Mouse (Mus musculus) limb, embryonic 15.5 days (tissue): ENCODE measurements at regions not wholly inside any gene's neighbourhood (a gene's known extent, or its start where the extent isn't known, plus 50 kb on each side); places are given as distances from the start of the nearest gene placed in this dataset.

Experiments
- ATAC-seq: fragments of 200-750 bp; cut with Nextera tagmentation; 2 replicates; pipeline ENCODE4 v1.8.0; 2017; ENCODE audit warnings: low read depth, moderate TSS enrichment; ENCODE audit not compliant: insufficient number of reproducible peaks, low FRiP score, low TSS enrichment
- H3K27ac ChIP-seq: fragments of 300-500 bp; sonication (generic); 2 replicates; pipeline ENCODE4 v1.5.1; 2015; ENCODE audit warnings: moderate library complexity, mild to moderate bottlenecking, inconsistent platforms
- H3K27me3 ChIP-seq: fragments of 300-500 bp; sonication (generic); 2 replicates; pipeline ENCODE4 v1.6.1; 2015; ENCODE audit warnings: inconsistent platforms
- H3K36me3 ChIP-seq: fragments of 300-500 bp; sonication (generic); 2 replicates; pipeline ENCODE4 v1.6.1; 2015; ENCODE audit warnings: inconsistent platforms
- H3K4me1 ChIP-seq: fragments of 300-500 bp; sonication (generic); 2 replicates; pipeline ENCODE4 v1.6.1; 2015; ENCODE audit warnings: inconsistent platforms
- H3K4me2 ChIP-seq: fragments of 300-500 bp; sonication (generic); 2 replicates; pipeline ENCODE4 v1.6.1; 2015; ENCODE audit warnings: mild to moderate bottlenecking, inconsistent platforms
- H3K4me3 ChIP-seq: fragments of 300-500 bp; sonication (generic); 2 replicates; pipeline ENCODE4 v1.5.1; 2015; ENCODE audit warnings: mild to moderate bottlenecking, inconsistent platforms
- H3K9ac ChIP-seq: fragments of 300-500 bp; sonication (generic); 2 replicates; pipeline ENCODE4 v1.6.1; 2015; ENCODE audit warnings: inconsistent platforms
- H3K9me3 ChIP-seq: fragments of 300-500 bp; sonication (generic); 2 replicates; pipeline ENCODE4 v1.6.1; 2016; ENCODE audit warnings: inconsistent platforms
- WGBS: fragments of 180-500 bp; shearing (Covaris S2); methylation state at CpG from one replicate; pipeline ENCODE4 v1.1.7; 2015; 5-methylcytosine and 5-hydroxymethylcytosine counted together

DNA sequence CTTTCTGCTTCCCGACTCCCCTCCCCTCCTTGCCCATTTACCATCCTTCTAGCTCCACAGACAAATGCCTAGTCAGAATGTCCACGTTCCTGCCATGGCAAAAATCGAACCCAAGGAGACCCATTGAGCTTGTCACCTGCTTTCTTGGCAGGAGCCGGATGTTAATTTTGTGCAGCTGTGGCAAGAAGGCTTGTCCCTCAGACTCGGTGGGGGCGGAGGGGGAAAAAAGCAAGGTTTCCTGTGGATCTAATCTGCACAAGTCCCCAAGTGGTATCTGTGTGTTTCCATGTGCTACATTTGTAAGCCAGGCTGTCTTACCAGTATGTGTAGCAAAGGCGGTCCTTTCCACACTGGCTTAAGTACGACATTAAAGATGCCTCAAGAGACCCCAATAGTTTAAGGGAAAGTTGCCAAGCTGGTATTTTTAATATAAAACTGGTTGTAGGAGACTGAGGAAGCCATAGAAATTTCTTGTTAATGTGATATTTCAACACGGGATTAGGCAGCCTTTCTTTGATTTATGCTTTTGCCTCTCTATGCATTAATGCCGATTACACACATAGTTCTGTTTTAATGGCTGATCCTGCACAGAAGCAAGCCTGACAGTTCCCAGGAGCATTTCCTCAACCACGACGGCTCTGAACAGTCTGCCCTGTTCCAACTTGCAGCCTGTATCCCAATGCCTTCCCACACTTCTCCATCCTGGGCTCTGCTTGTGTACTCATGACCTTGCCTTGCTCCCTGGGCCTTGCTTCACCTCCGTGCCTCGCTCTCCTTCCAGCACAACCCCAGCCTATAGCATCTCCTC, 138.9 kb upstream of the Plxnc1 start:
- H3K36me3 ChIP-seq = no peaks in the 10 kb centered on the region
- 24% methylated on average over 14 of the region's 14 CpGs for WGBS
- H3K4me3 ChIP-seq = no peak overlapping the region
- no peak overlapping the region for H3K4me2 ChIP-seq
- peaks cover 19% of the 10 kb centered on the region for H3K27me3 ChIP-seq
- H3K27ac ChIP-seq = no peak overlapping the region
- ATAC-seq = no peak
- no peak overlapping the region for H3K9ac ChIP-seq
- H3K9me3 ChIP-seq = no peaks in the 10 kb centered on the region
- H3K4me1 ChIP-seq = peaks cover 20% of the 10 kb centered on the region

DNA sequence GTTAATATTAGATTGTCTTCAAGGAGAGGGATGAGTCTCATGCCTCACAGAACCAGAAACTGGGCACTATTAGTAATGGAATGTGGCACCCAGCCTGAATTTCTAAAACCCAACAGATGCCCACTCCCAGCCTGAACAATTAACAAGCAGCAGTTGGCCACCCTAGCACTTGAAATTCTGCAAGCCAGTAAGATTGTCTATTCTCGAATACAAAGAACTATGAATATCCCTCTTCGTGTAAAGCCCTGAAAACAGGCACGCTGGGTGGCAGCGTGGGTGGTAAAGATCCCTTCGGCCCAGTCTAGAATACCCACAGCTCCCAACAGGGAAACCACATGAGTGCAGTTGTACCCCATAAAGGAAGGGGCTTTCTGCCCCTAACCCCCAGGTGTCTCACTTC, 138.0 kb upstream of the Plxnc1 start:
- Histone ChIP-seq H3K9ac (no peak overlapping the region), H3K9me3 (no peaks in the 10 kb centered on the region), H3K27ac (no peak overlapping the region), H3K4me2 (no peak overlapping the region), H3K36me3 (no peaks in the 10 kb centered on the region), H3K27me3 (peaks cover 19% of the 10 kb centered on the region), H3K4me3 (no peak overlapping the region), H3K4me1 (peaks cover 14% of the 10 kb centered on the region)
- ATAC-seq = no peak
- WGBS = 76% methylated on average over 5 of the region's 5 CpGs

DNA sequence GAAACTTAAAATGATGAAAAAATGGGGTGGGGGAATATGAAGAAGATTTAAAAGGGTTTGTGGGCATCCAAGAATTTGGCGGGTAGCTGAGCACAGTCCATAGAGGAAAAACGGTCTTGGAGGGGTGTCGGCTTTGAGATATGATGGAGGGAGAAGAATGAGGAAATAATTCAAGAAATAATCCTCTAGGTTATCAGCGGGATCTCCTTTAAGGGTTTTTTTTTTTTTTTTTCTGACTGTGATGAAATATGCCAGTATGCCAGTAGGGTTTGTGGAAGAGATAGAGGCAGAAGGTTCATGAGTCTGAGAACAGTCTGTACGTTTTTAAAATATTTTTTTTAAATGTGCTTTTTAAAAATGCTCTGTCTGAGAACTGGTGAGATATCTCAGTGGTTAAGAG, 135.3 kb upstream of the Plxnc1 start:
- no peak overlapping the region for H3K4me3 ChIP-seq
- ATAC-seq = no peak
- no peak overlapping the region for H3K4me2 ChIP-seq
- no peaks in the 10 kb centered on the region for H3K9me3 ChIP-seq
- no peak overlapping the region for H3K27ac ChIP-seq
- H3K36me3 ChIP-seq = no peaks in the 10 kb centered on the region
- WGBS = 84% methylated on average over 5 of the region's 5 CpGs
- H3K9ac ChIP-seq = no peak overlapping the region
- 0 out of 2 replicates have a peak, but pooled peaks cover 3% of the 10 kb centered on the region for H3K27me3 ChIP-seq
- peaks cover 19% of the 10 kb centered on the region for H3K4me1 ChIP-seq

DNA sequence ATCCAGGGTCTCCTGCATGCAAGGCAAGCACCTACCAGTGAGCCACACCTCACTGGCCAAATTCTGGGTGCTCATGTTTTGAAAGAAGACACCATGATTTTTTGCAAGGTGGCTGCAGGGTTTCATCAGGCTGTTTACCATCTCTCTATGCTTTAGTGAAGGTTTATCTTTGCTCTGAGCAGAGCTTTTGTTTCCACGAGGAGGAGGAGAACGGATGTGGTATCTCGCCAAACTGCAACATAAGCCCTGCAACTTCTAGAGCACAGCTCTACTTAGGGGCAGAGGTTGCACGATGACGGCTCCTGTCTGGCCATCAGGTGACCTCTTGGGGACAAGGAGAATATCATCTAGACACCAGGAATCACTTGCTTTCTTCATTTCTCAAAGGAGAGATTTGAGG, 131.8 kb upstream of the Plxnc1 start:
- H3K4me3 ChIP-seq = no peak overlapping the region
- 0 out of 2 replicates have a peak, but pooled peaks cover 3% of the 10 kb centered on the region for H3K27me3 ChIP-seq
- no peak overlapping the region for H3K9ac ChIP-seq
- ATAC-seq = no peak
- no peak overlapping the region for H3K4me2 ChIP-seq
- 76% methylated on average over 5 of the region's 5 CpGs for WGBS
- 0 out of 2 replicates have a peak, but pooled peaks cover 8% of the 10 kb centered on the region for H3K4me1 ChIP-seq
- H3K9me3 ChIP-seq = no peaks in the 10 kb centered on the region
- H3K36me3 ChIP-seq = no peaks in the 10 kb centered on the region
- no peak overlapping the region for H3K27ac ChIP-seq

DNA sequence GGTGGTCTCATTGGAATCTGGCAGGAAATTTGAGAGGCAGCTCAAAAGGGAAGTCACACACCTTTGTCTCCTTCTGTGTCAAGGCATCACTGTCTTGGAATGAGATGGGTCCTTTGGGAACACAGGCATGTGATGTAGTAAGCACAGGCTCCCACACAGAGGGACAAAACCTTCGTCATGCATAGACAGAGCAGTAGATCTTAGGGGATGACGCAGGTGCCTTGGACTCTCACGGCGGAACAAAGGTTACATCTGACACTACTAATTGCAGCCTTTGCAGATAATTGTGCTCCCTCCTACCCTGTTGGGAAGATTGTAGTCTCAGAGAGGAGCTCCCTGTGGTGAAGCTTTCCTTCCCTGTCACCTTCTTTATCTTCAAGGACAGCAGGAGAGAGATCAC, 131.3 kb upstream of the Plxnc1 start:
- no peak overlapping the region for H3K27ac ChIP-seq
- no peak overlapping the region for H3K4me3 ChIP-seq
- H3K27me3 ChIP-seq = 0 out of 2 replicates have a peak, but pooled peaks cover 3% of the 10 kb centered on the region
- 0 out of 2 replicates have a peak, but pooled peaks cover 8% of the 10 kb centered on the region for H3K4me1 ChIP-seq
- H3K4me2 ChIP-seq = no peak overlapping the region
- WGBS = 54% methylated on average over 4 of the region's 4 CpGs
- no peak overlapping the region for H3K9ac ChIP-seq
- no peaks in the 10 kb centered on the region for H3K36me3 ChIP-seq
- no peaks in the 10 kb centered on the region for H3K9me3 ChIP-seq
- no peak for ATAC-seq

DNA sequence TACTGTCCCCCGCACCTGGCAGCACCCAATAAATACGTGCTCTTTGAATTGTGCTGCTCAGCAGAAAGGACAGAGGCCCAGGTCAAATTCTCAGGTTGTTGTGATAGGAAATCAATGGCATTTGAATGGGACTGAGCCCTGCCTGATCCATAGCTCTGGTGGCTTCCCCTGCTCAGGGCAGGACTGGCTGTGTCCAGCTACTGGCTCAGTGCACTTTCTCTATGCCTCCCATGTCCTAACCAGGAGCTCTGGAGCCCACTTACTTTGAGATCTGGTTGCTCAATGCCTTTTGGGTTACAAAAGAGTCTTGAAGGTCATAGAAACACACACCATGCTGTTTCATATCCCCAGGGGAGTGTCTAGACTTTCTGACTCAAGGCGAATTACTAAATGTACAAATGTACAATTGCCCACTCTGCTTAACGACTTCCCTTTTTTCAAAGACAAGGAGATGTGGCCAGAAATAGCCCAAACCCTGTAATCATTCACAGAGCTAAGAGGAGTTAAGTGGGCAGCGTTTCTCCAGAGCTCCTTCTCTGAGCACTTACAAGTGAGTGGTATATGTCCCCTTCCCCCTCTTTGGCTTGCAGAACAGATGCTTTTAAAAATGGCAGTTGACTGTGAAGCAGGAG, 130.4 kb upstream of the Plxnc1 start:
- H3K4me2 ChIP-seq = no peak overlapping the region

DNA sequence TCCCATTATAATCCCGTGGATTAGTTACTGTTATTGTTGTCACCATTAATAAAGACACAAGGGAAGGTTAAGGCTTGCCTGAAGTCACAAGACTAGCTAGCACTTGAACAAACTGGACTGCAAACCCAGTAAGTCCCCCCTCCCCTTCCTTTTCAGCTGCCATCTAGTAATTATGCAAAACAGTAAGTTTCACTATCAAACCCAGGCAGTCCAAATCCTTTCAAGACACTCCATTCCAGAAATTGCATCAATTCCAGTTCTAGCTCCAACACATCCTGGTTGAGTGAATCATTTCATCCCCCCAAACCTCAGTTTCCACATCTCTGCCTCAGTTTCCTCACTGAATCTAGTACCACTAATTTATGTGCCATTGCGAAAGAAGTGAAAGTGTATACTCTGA, 129.7 kb upstream of the Plxnc1 start:
- Histone ChIP-seq H3K36me3 (no peaks in the 10 kb centered on the region), H3K4me3 (no peak overlapping the region), H3K27me3 (0 out of 2 replicates have a peak, but pooled peaks cover 3% of the 10 kb centered on the region), H3K4me2 (no peak overlapping the region), H3K9me3 (no peaks in the 10 kb centered on the region), H3K9ac (no peak overlapping the region), H3K27ac (no peak overlapping the region), H3K4me1 (0 out of 2 replicates have a peak, but pooled peaks cover 8% of the 10 kb centered on the region)
- WGBS = 81% methylated on average over 2 of the region's 2 CpGs
- no peak for ATAC-seq

More for the DNA sequence above, 130.4 kb upstream of the Plxnc1 start:
- Histone ChIP-seq H3K9me3 (no peaks in the 10 kb centered on the region), H3K9ac (no peak overlapping the region), H3K36me3 (no peaks in the 10 kb centered on the region), H3K27me3 (0 out of 2 replicates have a peak, but pooled peaks cover 3% of the 10 kb centered on the region), H3K4me3 (no peak overlapping the region), H3K4me1 (0 out of 2 replicates have a peak, but pooled peaks cover 8% of the 10 kb centered on the region), H3K27ac (no peak overlapping the region)
- no peak for ATAC-seq
- 35% methylated on average over 5 of the region's 5 CpGs for WGBS

DNA sequence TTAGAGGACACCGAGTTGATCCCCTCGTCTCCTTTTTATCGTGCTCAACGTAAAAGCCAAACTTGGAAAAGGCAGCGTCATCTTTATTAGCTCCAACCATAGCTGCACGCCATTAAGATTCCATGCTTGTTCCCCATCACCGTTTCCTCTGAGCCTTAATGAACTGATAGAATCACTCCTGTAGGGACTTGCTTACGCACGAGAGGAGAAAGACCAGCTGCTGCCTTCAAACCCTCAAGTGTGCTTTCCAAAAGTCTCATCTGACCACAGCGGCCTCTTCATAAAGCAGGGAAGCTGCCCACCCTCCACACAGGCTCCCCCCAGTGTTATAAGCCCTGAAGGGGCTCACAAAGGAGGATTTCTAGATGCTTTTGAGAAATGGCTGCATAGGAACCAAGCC, 123.3 kb upstream of the Plxnc1 start:
- no peak overlapping the region for H3K4me2 ChIP-seq
- 53% methylated on average over 10 of the region's 10 CpGs for WGBS
- H3K27me3 ChIP-seq = no peaks in the 10 kb centered on the region
- ATAC-seq = no peak
- no peaks in the 10 kb centered on the region for H3K9me3 ChIP-seq
- H3K4me1 ChIP-seq = no peaks in the 10 kb centered on the region; the same call in 1 of the 2 replicates
- H3K27ac ChIP-seq = no peak overlapping the region
- no peaks in the 10 kb centered on the region for H3K36me3 ChIP-seq
- H3K4me3 ChIP-seq = no peak overlapping the region
- H3K9ac ChIP-seq = no peak overlapping the region

DNA sequence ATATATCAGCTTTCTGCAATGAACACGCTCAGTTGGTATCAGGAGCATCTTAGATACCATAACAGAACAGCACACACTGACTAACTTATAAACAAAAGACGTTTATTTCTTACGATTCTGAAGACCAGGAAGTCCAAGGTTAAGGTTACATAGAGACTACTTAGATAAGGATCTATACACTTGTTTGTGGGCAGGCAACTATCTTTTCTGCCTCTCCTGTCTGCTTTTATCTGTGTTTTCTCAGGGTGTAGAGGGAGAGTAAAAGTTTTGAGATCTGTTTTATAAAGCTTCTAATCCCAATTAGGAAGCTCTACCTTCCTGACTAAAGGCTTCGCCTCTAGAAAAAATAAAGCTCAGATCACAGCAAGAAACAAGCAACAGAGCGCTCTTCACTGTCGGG, 122.1 kb upstream of the Plxnc1 start:
- Histone ChIP-seq H3K27me3 (no peaks in the 10 kb centered on the region), H3K4me3 (no peak overlapping the region), H3K4me1 (no peaks in the 10 kb centered on the region; the same call in 1 of the 2 replicates), H3K9me3 (no peaks in the 10 kb centered on the region), H3K27ac (no peak overlapping the region), H3K36me3 (no peaks in the 10 kb centered on the region), H3K4me2 (no peak overlapping the region), H3K9ac (no peak overlapping the region)
- no peak for ATAC-seq
- WGBS = 79% methylated on average over 6 of the region's 6 CpGs

DNA sequence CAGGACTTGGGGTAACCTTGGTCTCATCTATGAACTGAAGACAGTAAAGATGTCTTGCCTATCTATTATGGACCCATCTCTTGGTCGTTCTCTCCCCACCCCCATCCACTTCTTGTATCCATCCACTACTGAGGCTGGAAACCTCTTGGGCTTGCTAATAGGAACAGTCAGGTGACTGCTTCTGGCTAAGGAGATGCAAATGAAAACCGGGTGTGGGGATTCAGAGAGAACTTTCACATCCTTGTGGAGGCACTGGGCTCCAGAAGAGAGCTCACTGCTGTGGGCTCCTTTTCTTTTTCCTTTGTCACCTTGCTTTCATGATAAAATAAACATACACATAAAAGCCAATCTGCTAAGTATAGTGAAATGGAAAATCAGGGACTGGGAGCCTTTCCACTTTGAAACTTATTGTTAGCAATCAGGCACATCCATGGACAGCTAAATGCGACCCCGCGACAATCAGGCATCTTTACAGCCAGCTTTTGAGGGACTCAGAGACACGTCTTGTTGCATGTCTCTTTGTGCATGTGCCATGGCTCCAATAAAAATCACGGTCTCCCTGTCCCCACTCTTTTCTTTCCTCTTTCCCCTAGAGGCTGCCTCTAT, 115.0 kb upstream of the Plxnc1 start:
- H3K4me1 ChIP-seq = peaks cover 5% of the 10 kb centered on the region; the same call in 1 of the 2 replicates
- H3K4me3 ChIP-seq = no peak overlapping the region
- 60% methylated on average over 7 of the region's 7 CpGs for WGBS
- H3K9ac ChIP-seq = no peak overlapping the region
- no peaks in the 10 kb centered on the region for H3K9me3 ChIP-seq
- no peak overlapping the region for H3K27ac ChIP-seq
- no peaks in the 10 kb centered on the region for H3K27me3 ChIP-seq
- no peak overlapping the region for H3K4me2 ChIP-seq
- no peaks in the 10 kb centered on the region for H3K36me3 ChIP-seq
- no peak for ATAC-seq

DNA sequence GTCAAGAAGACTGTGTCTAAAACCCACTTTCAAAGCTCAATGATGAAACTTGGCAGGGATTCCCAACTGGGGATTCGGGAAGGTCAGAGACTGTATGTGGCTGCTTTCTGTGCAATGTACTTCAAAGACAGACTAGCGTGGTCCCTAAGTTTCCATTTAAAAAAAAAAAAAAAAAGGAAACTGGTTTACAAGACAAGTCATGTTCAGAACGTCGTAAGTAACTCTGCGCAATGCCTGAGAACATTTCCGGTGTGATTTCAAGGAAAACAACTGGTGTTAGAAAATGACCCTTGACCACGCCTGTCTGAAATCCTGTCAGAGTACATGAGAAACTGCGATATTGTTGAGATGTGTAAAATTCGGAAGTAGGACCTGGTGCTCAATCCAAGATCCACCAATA, 114.4 kb upstream of the Plxnc1 start:
- Histone ChIP-seq H3K36me3 (no peaks in the 10 kb centered on the region), H3K4me2 (no peak overlapping the region), H3K27ac (no peak overlapping the region), H3K4me1 (peaks cover 5% of the 10 kb centered on the region; the same call in 1 of the 2 replicates), H3K9ac (no peak overlapping the region), H3K27me3 (no peaks in the 10 kb centered on the region), H3K4me3 (no peak overlapping the region), H3K9me3 (no peaks in the 10 kb centered on the region)
- ATAC-seq = no peak
- 65% methylated on average over 9 of the region's 9 CpGs for WGBS
